Mouse (Mus musculus) heart, embryonic 14.5 days (tissue): ENCODE results near the gene Mogs. TPM values are rescaled to one million over a fixed set of nuclear protein-coding genes. Genes with fewer than 3 reads are reported as not detected.

Experiments
- ATAC-seq: fragments of 200-750 bp; cut with Nextera tagmentation; 2 replicates; pipeline ENCODE4 v1.8.0; 2017; ENCODE audit warnings: low read depth, moderate TSS enrichment; ENCODE audit not compliant: insufficient number of reproducible peaks, insufficient read depth, low FRiP score
- H3K27ac ChIP-seq, 2 experiments: fragments of 200-500 bp in 1 of 2; fragments of 300-500 bp in 1 of 2; sonication (generic) in 1 of 2; replicated peaks in 1 of 2; 2 replicates each; pipeline ENCODE4 v1.5.1; 2012 to 2014; ENCODE audit warnings: low read depth in 2 of 2, low read length in 2 of 2, control low read depth in 1 of 2, mild to moderate bottlenecking in 1 of 2, mixed read lengths in 1 of 2; ENCODE audit not compliant: control insufficient read depth in 1 of 2, insufficient read depth in 1 of 2
- H3K27me3 ChIP-seq: fragments of 300-500 bp; sonication (generic); 2 replicates; pipeline ENCODE4 v1.6.1; 2014; ENCODE audit warnings: mild to moderate bottlenecking, low read length, control low read depth; ENCODE audit not compliant: control insufficient read depth, insufficient read depth
- H3K36me3 ChIP-seq: fragments of 300-500 bp; sonication (generic); 2 replicates; pipeline ENCODE4 v1.6.1; 2014; ENCODE audit warnings: mild to moderate bottlenecking, control low read depth, low read length, mixed read lengths; ENCODE audit not compliant: control insufficient read depth, insufficient read depth
- H3K4me1 ChIP-seq, 2 experiments: fragments of 200-500 bp in 1 of 2; fragments of 300-500 bp in 1 of 2; sonication (generic) in 1 of 2; 2 replicates each; pipeline ENCODE4 v1.6.1; 2012 to 2014; ENCODE audit warnings: low read length in 2 of 2, control low read depth in 1 of 2, mixed read lengths in 1 of 2; ENCODE audit not compliant: control insufficient read depth in 2 of 2, insufficient read depth in 2 of 2
- H3K4me2 ChIP-seq: fragments of 300-500 bp; sonication (generic); 2 replicates; pipeline ENCODE4 v1.6.1; 2014; ENCODE audit warnings: mild to moderate bottlenecking, low read length
- H3K4me3 ChIP-seq, 2 experiments: fragments of 200-500 bp in 1 of 2; fragments of 300-500 bp in 1 of 2; sonication (generic) in 1 of 2; 2 replicates each; pipeline ENCODE4 v1.5.1; 2012 to 2014; ENCODE audit warnings: low read length in 2 of 2, mild to moderate bottlenecking in 2 of 2, control low read depth in 1 of 2, low read depth in 1 of 2, moderate library complexity in 1 of 2; ENCODE audit not compliant: control insufficient read depth in 1 of 2, insufficient read depth in 1 of 2
- H3K9ac ChIP-seq: fragments of 300-500 bp; sonication (generic); 2 replicates; pipeline ENCODE4 v1.6.1; 2014; ENCODE audit warnings: mild to moderate bottlenecking, low read length
- H3K9me3 ChIP-seq: fragments of 300-500 bp; sonication (generic); 2 replicates; pipeline ENCODE4 v1.6.1; 2016; ENCODE audit warnings: low read length, control low read depth; ENCODE audit not compliant: control insufficient read depth
- WGBS: fragments of 180-500 bp; shearing (Covaris S2); extraction: QIAGEN DNeasy Blood & Tissue Kit; methylation state at CpG from one replicate; pipeline ENCODE4 v1.1.7; 2014; 5-methylcytosine and 5-hydroxymethylcytosine counted together
- polyA plus RNA-seq: library from polyadenylated mRNA; unstranded; fragments of >200 nt; fragmentation: Nextera tagmentation; extraction: Ambion mirVana; gene quantifications from 2 replicates; pipeline ENCODE4 v1.2.1, GENCODE M21; 2014

Mogs gene
- polyA plus RNA-seq, 1 experiment from 2014 or later, result 21.6 TPM

- Histone ChIP-seq H3K27me3 (no peaks in the 10 kb centered on the region), H3K4me1 (peaks cover 20 to 39% of the 10 kb centered on the region in 2 experiments), H3K9ac (peak overlapping the region; percentile 79), H3K27ac (no peak overlapping the region), H3K4me2 (no peak overlapping the region), H3K9me3 (no peaks in the 10 kb centered on the region), H3K36me3 (peaks cover 38% of the 10 kb centered on the region), H3K4me3 (no peak overlapping the region)
- WGBS, result 79% methylated on average over 7 of the region's 7 CpGs
- ATAC-seq, result no peak
These were observed 4.4 kb downstream of the Mogs start for GRCm38 (mm10) chr6:83119734-83120051.

GRCm38 (mm10) chr6:83120930-83121862 lies 5.9 kb downstream of the Mogs start, which contains the start of gene Wbp1:
Wbp1 (minus strand) TSS chr6:83121559.
- Histone ChIP-seq H3K9me3 (no peaks in the 10 kb centered on the region), H3K4me3 (peak within 1 kb of the TSS; percentile 74 to 79), H3K27me3 (no peaks in the 10 kb centered on the region), H3K4me1 (peaks cover 24 to 38% of the 10 kb centered on the region in 2 experiments), H3K36me3 (peaks cover 38% of the 10 kb centered on the region), H3K4me2 (peak within 1 kb of the TSS; percentile 99), H3K27ac (peak within 1 kb of the TSS; percentile 88 to 89), H3K9ac (peak within 1 kb of the TSS; percentile 90)
- under 1% methylated on average over 38 of the region's 38 CpGs for WGBS
- peak; percentile 94 for ATAC-seq

- Histone ChIP-seq H3K4me1 (peaks cover 24 to 33% of the 10 kb centered on the region in 2 experiments), H3K4me2 (peak overlapping the region; percentile 99), H3K9ac (peak overlapping the region; percentile 90), H3K27me3 (no peaks in the 10 kb centered on the region), H3K27ac (peak overlapping the region; percentile 88 to 89), H3K9me3 (no peaks in the 10 kb centered on the region), H3K4me3 (peak overlapping the region; percentile 74 to 79), H3K36me3 (peaks cover 32% of the 10 kb centered on the region)
- peak; percentile 6; the same call in 1 of the 2 replicates for ATAC-seq
- 2% methylated on average over 49 of the region's 52 CpGs for WGBS
These were observed 6.8 kb downstream of the Mogs start for GRCm38 (mm10) chr6:83121863-83122710.

- H3K27me3 ChIP-seq, result no peaks in the 10 kb centered on the region
- no peaks in the 10 kb centered on the region for H3K9me3 ChIP-seq
- H3K9ac ChIP-seq, result no peak overlapping the region
- peaks cover 24 to 33% of the 10 kb centered on the region in 2 experiments for H3K4me1 ChIP-seq
- no peak for ATAC-seq
- H3K27ac ChIP-seq, result no peak overlapping the region
- 83% methylated on average over 5 of the region's 5 CpGs for WGBS
- H3K36me3 ChIP-seq, result peaks cover 23% of the 10 kb centered on the region
- H3K4me3 ChIP-seq, result no peak overlapping the region
- H3K4me2 ChIP-seq, result no peak overlapping the region
These were observed 7.7 kb downstream of the Mogs start for GRCm38 (mm10) chr6:83122961-83123360.

- Histone ChIP-seq H3K4me3 (peak overlapping the region; percentile 69 to 80), H3K27me3 (no peaks in the 10 kb centered on the region), H3K4me2 (peak overlapping the region; percentile 88), H3K36me3 (0 out of 2 replicates have a peak, but pooled peaks cover 6% of the 10 kb centered on the region), H3K9ac (peak overlapping the region; percentile 81), H3K4me1 (peaks cover 20 to 30% of the 10 kb centered on the region in 2 experiments), H3K27ac (0 out of 4 replicates have a peak overlapping the region, but pooled peaks of 1 of the 2 experiments have one; percentile 46), H3K9me3 (no peaks in the 10 kb centered on the region)
- under 1% methylated on average over 30 of the region's 30 CpGs for WGBS
- ATAC-seq, result no peak
These were observed 9.6 kb downstream of the Mogs start for GRCm38 (mm10) chr6:83124851-83125312.

GRCm38 (mm10) chr6:83125331-83125730 lies 10.0 kb downstream of the Mogs start, which contains the start of gene Ino80b:
Ino80b (minus strand) TSS chr6:83125431.
- Histone ChIP-seq H3K4me2 (peak within 1 kb of the TSS; percentile 88), H3K36me3 (0 out of 2 replicates have a peak, but pooled peaks cover 6% of the 10 kb centered on the region), H3K27ac (0 out of 4 replicates have a peak within 1 kb of the TSS, but pooled peaks of 1 of the 2 experiments have one; percentile 46), H3K4me3 (peak within 1 kb of the TSS; percentile 69 to 80), H3K4me1 (peaks cover 16 to 25% of the 10 kb centered on the region in 2 experiments), H3K9me3 (no peaks in the 10 kb centered on the region), H3K9ac (peak within 1 kb of the TSS; percentile 81), H3K27me3 (no peaks in the 10 kb centered on the region)
- no peak for ATAC-seq
- WGBS, result 26% methylated on average over 5 of the region's 5 CpGs

- ATAC-seq, result no peak
- 93% methylated on average over 5 of the region's 5 CpGs for WGBS
- Histone ChIP-seq H3K9ac (no peak overlapping the region), H3K4me2 (no peak overlapping the region), H3K4me1 (peaks cover 9 to 16% of the 10 kb centered on the region in 2 experiments), H3K4me3 (no peak overlapping the region), H3K36me3 (0 out of 2 replicates have a peak, but pooled peaks cover 6% of the 10 kb centered on the region), H3K9me3 (no peaks in the 10 kb centered on the region), H3K27ac (no peak overlapping the region), H3K27me3 (no peaks in the 10 kb centered on the region)
These were observed 12.1 kb downstream of the Mogs start for GRCm38 (mm10) chr6:83127419-83127818.
